Mouse (Mus musculus) liver, embryonic 11.5 days (tissue): ENCODE results near the gene Mrps34. TPM values are rescaled to one million over a fixed set of nuclear protein-coding genes. Genes with fewer than 3 reads are reported as not detected.

Experiments
- ATAC-seq: fragments of 200-750 bp; cut with Nextera tagmentation; replicated peaks from 2 replicates; pipeline ENCODE4 v1.8.0; 2017; ENCODE audit warnings: moderate number of reproducible peaks, mild to moderate bottlenecking, moderate TSS enrichment, moderate library complexity; ENCODE audit not compliant: low FRiP score
- DNase-seq: peaks from one replicate; pipeline ENCODE4 v3.0.0-alpha.2; 2017; ENCODE audit warnings: low spot score
- H3K27ac ChIP-seq: fragments of 300-500 bp; sonication (generic); 2 replicates; pipeline ENCODE4 v1.5.1; 2014; ENCODE audit warnings: mild to moderate bottlenecking, low read depth, low read length, control low read depth
- H3K27me3 ChIP-seq: fragments of 300-500 bp; sonication (generic); replicated peaks from 2 replicates; pipeline ENCODE4 v1.6.1; 2014; ENCODE audit warnings: low read length, mixed read lengths; ENCODE audit not compliant: control insufficient read depth, insufficient read depth
- H3K36me3 ChIP-seq: fragments of 300-500 bp; sonication (generic); 2 replicates; pipeline ENCODE4 v1.6.1; 2014; ENCODE audit warnings: mild to moderate bottlenecking, low read length, moderate library complexity, mixed read lengths; ENCODE audit not compliant: control insufficient read depth, insufficient read depth
- H3K4me1 ChIP-seq: fragments of 300-500 bp; sonication (generic); replicated peaks from 2 replicates; pipeline ENCODE4 v1.6.1; 2014; ENCODE audit warnings: low read length, mixed read lengths; ENCODE audit not compliant: control insufficient read depth, insufficient read depth
- H3K4me2 ChIP-seq: fragments of 300-500 bp; sonication (generic); 2 replicates; pipeline ENCODE4 v1.6.1; 2014; ENCODE audit warnings: mild to moderate bottlenecking, control low read depth, moderate library complexity
- H3K4me3 ChIP-seq: fragments of 300-500 bp; sonication (generic); 2 replicates; pipeline ENCODE4 v1.5.1; 2014; ENCODE audit warnings: low read depth, low read length, control low read depth
- H3K9ac ChIP-seq: fragments of 300-500 bp; sonication (generic); 2 replicates; pipeline ENCODE4 v1.6.1; 2014; ENCODE audit warnings: low read depth, low read length, control low read depth
- H3K9me3 ChIP-seq: fragments of 300-500 bp; sonication (generic); 2 replicates; pipeline ENCODE4 v1.6.1; 2016; ENCODE audit warnings: low read length, inconsistent platforms, mixed read lengths; ENCODE audit not compliant: control insufficient read depth
- WGBS: fragments of 180-500 bp; shearing (Covaris S2); extraction: QIAGEN DNeasy Blood & Tissue Kit; methylation state at CpG from one replicate; pipeline ENCODE4 v1.1.7; 2014; 5-methylcytosine and 5-hydroxymethylcytosine counted together
- polyA plus RNA-seq: library from polyadenylated mRNA; unstranded; fragments of >200 nt; fragmentation: Nextera tagmentation; extraction: Ambion mirVana; gene quantifications from 2 replicates; pipeline ENCODE4 v1.2.1, GENCODE M21; 2014

Mrps34 gene
- polyA plus RNA-seq, 1 experiment from 2014 or later: 129 TPM

- no peaks in the 10 kb centered on the region for H3K27me3 ChIP-seq
- no peak for DNase-seq
- H3K4me3 ChIP-seq: no peak overlapping the region
- H3K4me2 ChIP-seq: no peak overlapping the region
- H3K36me3 ChIP-seq: no peaks in the 10 kb centered on the region
- H3K27ac ChIP-seq: no peak overlapping the region
- WGBS: 52% methylated on average over 1 of the region's 1 CpGs
- no peaks in the 10 kb centered on the region for H3K9me3 ChIP-seq
- H3K4me1 ChIP-seq: 0 out of 2 replicates have a peak, but pooled peaks cover 3% of the 10 kb centered on the region
- H3K9ac ChIP-seq: no peak overlapping the region
- no peak for ATAC-seq
Observed at GRCm38 (mm10) chr17:24874405-24874745, 20.5 kb upstream of the Mrps34 start.

GRCm38 (mm10) chr17:24874989-24875388, 19.9 kb upstream of the Mrps34 start:
- Histone ChIP-seq H3K27ac (no peak overlapping the region), H3K36me3 (no peaks in the 10 kb centered on the region), H3K9ac (no peak overlapping the region), H3K4me3 (no peak overlapping the region), H3K9me3 (no peaks in the 10 kb centered on the region), H3K4me1 (0 out of 2 replicates have a peak, but pooled peaks cover 3% of the 10 kb centered on the region), H3K4me2 (no peak overlapping the region), H3K27me3 (no peaks in the 10 kb centered on the region)
- DNase-seq (no peak), ATAC-seq (no peak)
- WGBS: 75% methylated on average over 8 of the region's 8 CpGs

- H3K27ac ChIP-seq: peak overlapping the region; percentile 73
- 0 out of 2 replicates have a peak, but pooled peaks cover 3% of the 10 kb centered on the region for H3K4me1 ChIP-seq
- DNase-seq (no peak), ATAC-seq (peak; percentile 10; the same call in 1 of the 2 replicates)
- WGBS: 56% methylated on average over 10 of the region's 10 CpGs
- H3K9me3 ChIP-seq: no peaks in the 10 kb centered on the region
- H3K36me3 ChIP-seq: no peaks in the 10 kb centered on the region
- H3K9ac ChIP-seq: peak overlapping the region; percentile 41
- peak overlapping the region; percentile 41 for H3K4me2 ChIP-seq
- H3K4me3 ChIP-seq: peak overlapping the region; percentile 12; the same call in 1 of the 2 replicates
- H3K27me3 ChIP-seq: no peaks in the 10 kb centered on the region
Observed at GRCm38 (mm10) chr17:24877336-24878116, 17.4 kb upstream of the Mrps34 start.

- Histone ChIP-seq H3K4me2 (peak overlapping the region; percentile 41), H3K4me3 (peak overlapping the region; percentile 12; the same call in 1 of the 2 replicates), H3K4me1 (0 out of 2 replicates have a peak, but pooled peaks cover 3% of the 10 kb centered on the region), H3K9ac (peak overlapping the region; percentile 41; the same call in 1 of the 2 replicates), H3K27ac (peak overlapping the region; percentile 73; the same call in 1 of the 2 replicates), H3K36me3 (peaks cover 3% of the 10 kb centered on the region; the same call in 1 of the 2 replicates), H3K9me3 (no peaks in the 10 kb centered on the region), H3K27me3 (no peaks in the 10 kb centered on the region)
- 37% methylated on average over 5 of the region's 5 CpGs for WGBS
- DNase-seq (no peak), ATAC-seq (peak; percentile 32; the same call in 1 of the 2 replicates)
Observed at GRCm38 (mm10) chr17:24878117-24878397, 16.9 kb upstream of the Mrps34 start.

GRCm38 (mm10) chr17:24878531-24878930, 16.4 kb upstream of the Mrps34 start:
- 80% methylated on average over 8 of the region's 8 CpGs for WGBS
- Histone ChIP-seq H3K4me2 (0 out of 2 replicates have a peak overlapping the region, but pooled peaks have one; percentile 0), H3K27ac (no peak overlapping the region), H3K4me1 (0 out of 2 replicates have a peak, but pooled peaks cover 3% of the 10 kb centered on the region), H3K9me3 (no peaks in the 10 kb centered on the region), H3K36me3 (peaks cover 7% of the 10 kb centered on the region; the same call in 1 of the 2 replicates), H3K27me3 (no peaks in the 10 kb centered on the region), H3K9ac (no peak overlapping the region), H3K4me3 (no peak overlapping the region)
- ATAC-seq: no peak
- DNase-seq: no peak

GRCm38 (mm10) chr17:24881738-24882440, 13.0 kb upstream of the Mrps34 start:
- 52% methylated on average over 7 of the region's 7 CpGs for WGBS
- no peak for ATAC-seq
- DNase-seq: no peak

GRCm38 (mm10) chr17:24884391-24884790, 10.5 kb upstream of the Mrps34 start:
- H3K4me2 ChIP-seq: peak overlapping the region; percentile 92; the same call in 1 of the 2 replicates
- H3K9ac ChIP-seq: no peak overlapping the region
- ATAC-seq: no peak
- H3K36me3 ChIP-seq: peaks cover 22% of the 10 kb centered on the region; the same call in 1 of the 2 replicates
- peaks cover 18% of the 10 kb centered on the region for H3K4me1 ChIP-seq
- no peak overlapping the region for H3K27ac ChIP-seq
- DNase-seq: no peak
- WGBS: 84% methylated on average over 6 of the region's 6 CpGs
- H3K4me3 ChIP-seq: peak overlapping the region; percentile 76
- no peaks in the 10 kb centered on the region for H3K27me3 ChIP-seq
- no peaks in the 10 kb centered on the region for H3K9me3 ChIP-seq

More at GRCm38 (mm10) chr17:24881738-24882440, 13.0 kb upstream of the Mrps34 start:
- Histone ChIP-seq H3K9ac (no peak overlapping the region), H3K36me3 (peaks cover 16% of the 10 kb centered on the region; the same call in 1 of the 2 replicates), H3K4me1 (peaks cover 11% of the 10 kb centered on the region; the same call in 1 of the 2 replicates), H3K4me3 (no peak overlapping the region), H3K27ac (no peak overlapping the region), H3K27me3 (no peaks in the 10 kb centered on the region), H3K4me2 (no peak overlapping the region), H3K9me3 (no peaks in the 10 kb centered on the region)

- H3K27ac ChIP-seq: no peak overlapping the region; the same call in 1 of the 2 replicates
- WGBS: 22% methylated on average over 22 of the region's 22 CpGs
- ATAC-seq: no peak
- no peaks in the 10 kb centered on the region for H3K27me3 ChIP-seq
- peaks cover 28% of the 10 kb centered on the region; the same call in 1 of the 2 replicates for H3K36me3 ChIP-seq
- peak overlapping the region; percentile 74 for H3K9ac ChIP-seq
- peak overlapping the region; percentile 76 for H3K4me3 ChIP-seq
- peak overlapping the region; percentile 92 for H3K4me2 ChIP-seq
- no peak for DNase-seq
- H3K4me1 ChIP-seq: peaks cover 18% of the 10 kb centered on the region
- no peaks in the 10 kb centered on the region for H3K9me3 ChIP-seq
Observed at GRCm38 (mm10) chr17:24885356-24886133, 9.4 kb upstream of the Mrps34 start.
